Mouse (Mus musculus) erythroid progenitor cell, adult 5-6 weeks (primary cell): Measurements from ENCODE around the gene Bcr. TPM values are rescaled to one million over a fixed set of nuclear protein-coding genes. Genes with fewer than 3 reads are reported as not detected.
A peak's percentile ranks its signal among the peaks of the same experiment; 100 is the strongest.

Experiments used
- ATAC-seq: replicated peaks from 2 replicates; pipeline ENCODE4 v1.8.0; 2016; ENCODE audit warnings: moderate number of reproducible peaks, mild to moderate bottlenecking, moderate TSS enrichment, inconsistent platforms; ENCODE audit not compliant: poor library complexity, low FRiP score, severe bottlenecking
- total RNA-seq, 2 experiments: library from RNA; stranded (forward) in 1 of 2; stranded (reverse) in 1 of 2; fragments of 150-400 nt in 1 of 2; fragments of 186-747, 209-891 nt in 1 of 2; gene quantifications; 2 replicates each; pipeline versions ENCODE4 v1.2.3 to v1.2.4; 2015 to 2017; ENCODE audit warnings: low replicate concordance in 2 of 2

Bcr gene
- total RNA-seq, 2 experiments from 2014 or later, result 2.5 to 5.4 TPM

DNA sequence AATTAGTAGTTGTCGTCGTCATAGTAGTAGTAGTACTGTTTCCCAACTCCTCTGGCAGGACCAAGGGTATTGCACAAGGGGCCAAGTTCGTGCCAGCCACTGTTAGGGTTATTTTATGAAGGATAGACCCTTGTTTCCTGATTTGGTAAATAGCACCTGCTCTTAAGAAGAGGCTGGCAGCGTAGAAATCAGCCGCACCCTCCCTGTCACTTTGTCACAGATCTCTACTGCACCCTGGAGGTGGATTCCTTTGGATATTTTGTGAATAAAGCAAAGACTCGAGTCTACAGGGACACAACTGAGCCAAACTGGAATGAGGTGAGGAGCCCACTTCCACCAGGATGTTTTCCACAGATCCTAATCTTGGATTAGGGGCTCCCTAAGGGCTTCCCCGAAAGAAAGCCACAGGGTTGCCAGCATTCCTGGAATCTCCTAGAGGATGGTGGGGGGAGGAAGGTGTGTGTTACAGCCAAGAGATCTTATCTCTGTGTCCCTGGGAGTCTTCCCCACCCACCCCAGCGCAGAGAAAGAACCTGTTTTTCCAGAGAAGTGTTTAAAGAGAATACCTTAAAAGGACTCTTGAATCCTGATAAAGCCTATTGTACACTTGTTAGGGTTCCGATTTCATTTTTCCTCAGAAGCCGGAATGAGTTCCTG, 105.6 kb downstream of the Bcr start:
- no peak for ATAC-seq

DNA sequence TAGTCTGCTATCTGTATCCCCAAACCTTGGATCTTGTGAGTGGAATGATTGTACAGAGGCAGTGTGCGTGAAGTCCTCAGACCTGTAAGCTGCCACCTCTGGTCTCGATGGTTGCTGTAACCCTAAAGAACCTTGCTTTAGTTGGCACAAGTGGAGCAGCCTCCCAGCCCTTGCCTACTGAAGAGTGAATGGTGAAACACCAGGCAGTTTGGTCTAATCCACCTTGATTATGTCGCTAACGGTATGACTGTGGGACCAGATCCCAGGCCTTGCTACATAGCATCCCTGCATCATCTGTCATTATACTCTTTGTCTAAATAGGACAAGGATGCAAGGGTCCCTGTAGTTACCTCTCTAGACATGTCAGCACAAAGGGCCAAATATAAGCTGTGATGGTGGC, 106.2 kb downstream of the Bcr start:
- ATAC-seq, result no peak

DNA sequence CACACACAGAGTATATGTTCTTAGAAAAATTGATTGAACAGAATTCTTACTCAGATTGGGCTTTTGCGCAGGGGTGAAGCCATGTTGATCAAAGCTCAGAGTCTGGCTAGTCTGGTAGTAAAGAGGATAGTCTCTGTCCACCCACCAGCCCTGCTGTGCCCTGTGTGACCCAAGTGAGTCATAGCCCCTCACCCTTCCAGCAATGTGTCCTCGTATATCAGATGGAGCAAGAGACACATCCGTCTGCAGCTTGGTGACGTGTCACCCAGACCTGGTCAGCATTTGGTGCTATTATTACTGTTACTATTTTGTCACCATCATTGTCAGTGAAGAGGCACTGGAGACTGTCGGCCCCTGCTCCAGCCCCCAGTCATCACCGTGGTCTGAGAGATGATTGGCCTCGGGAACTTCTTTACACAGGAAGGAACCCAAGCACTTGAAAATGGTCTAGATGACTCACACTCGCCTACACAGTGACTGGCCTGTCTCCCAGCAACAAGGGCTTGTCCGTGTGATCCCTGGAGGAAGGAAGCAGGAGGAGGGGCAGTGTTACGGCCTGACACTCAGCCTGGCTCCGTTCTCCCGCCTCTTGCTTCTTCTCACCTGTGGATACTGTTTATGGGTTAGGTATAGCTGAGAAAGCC, 109.9 kb downstream of the Bcr start:
- ATAC-seq, result no peak

DNA sequence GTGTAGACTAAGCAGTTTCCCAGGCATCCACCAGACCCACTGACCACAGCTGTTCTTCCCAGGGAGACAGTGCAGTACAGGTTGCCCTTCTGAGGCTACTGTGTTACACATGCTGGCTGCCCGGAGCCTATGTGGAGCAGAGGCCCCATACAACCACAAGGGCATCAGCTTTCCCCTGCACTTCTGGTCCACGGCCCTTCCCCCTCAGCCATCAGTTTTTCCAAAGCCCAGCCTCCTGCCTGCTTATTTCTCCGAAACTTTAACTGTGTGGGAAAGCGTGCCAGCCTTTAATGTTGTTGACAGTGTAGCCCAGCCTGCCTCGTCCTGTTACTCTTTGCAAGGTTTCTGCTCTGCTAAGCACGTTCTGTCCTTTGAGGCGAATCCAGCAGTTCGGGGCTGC, 112.7 kb downstream of the Bcr start:
- ATAC-seq, result no peak

DNA sequence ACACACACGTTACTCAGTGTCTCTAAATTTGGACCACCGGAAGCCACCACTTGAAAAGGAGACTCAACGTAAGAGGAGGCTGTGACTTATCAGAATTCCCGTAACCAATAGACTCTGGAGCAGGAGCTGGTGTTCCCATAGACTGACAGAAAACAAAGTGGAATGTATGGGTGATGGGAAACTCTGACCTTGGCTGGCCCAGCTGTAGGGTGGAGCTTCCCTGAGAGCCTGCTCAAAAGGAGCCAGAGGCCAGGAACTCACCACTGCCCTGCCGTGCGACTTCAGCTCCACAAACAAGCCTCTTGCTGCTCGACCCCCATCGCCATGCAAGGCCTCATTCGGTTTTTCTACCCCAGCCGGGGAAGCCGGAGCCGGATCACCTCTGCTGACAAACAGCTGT, 113.3 kb downstream of the Bcr start:
- ATAC-seq, result no peak

DNA sequence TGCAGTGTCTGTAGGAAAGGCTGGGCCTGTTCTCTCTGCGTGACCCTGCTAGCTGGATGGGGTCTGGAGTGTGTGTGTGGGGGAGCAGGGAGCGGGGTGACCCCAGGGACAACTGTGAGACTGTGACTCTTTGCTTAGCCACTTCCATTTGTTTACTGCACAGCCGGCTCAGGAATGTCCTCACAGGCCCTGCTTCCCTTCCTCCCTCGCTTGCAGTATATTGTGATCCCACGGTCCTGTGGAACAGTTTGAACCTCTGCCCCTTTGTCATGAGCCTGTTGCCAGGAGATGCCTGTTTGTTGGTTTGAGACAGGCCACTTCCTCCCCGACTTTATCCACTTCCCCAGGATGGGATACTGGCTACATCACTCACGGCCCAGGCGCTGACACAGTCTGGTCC, 116.1 kb downstream of the Bcr start:
- ATAC-seq, result no peak

DNA sequence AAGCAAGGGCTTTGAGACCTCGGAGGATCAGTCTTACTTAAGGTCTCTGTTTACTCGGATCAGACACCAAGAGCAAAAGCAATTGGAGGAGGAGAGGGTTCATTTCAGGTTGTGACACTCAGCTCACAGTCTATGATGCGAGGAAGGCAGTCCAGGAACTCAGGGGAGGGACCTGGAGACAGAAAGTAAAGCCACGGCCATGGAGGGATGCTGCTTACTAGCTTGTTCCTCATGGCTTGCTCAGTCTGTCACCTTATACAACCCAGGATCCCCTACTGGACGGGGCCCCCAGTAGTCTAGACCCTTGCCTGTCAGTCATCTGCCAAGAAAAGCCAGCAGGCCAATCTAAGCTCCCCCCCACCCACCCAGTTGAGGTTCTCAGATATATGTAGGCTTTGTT, 118.5 kb downstream of the Bcr start:
- ATAC-seq, result no peak

DNA sequence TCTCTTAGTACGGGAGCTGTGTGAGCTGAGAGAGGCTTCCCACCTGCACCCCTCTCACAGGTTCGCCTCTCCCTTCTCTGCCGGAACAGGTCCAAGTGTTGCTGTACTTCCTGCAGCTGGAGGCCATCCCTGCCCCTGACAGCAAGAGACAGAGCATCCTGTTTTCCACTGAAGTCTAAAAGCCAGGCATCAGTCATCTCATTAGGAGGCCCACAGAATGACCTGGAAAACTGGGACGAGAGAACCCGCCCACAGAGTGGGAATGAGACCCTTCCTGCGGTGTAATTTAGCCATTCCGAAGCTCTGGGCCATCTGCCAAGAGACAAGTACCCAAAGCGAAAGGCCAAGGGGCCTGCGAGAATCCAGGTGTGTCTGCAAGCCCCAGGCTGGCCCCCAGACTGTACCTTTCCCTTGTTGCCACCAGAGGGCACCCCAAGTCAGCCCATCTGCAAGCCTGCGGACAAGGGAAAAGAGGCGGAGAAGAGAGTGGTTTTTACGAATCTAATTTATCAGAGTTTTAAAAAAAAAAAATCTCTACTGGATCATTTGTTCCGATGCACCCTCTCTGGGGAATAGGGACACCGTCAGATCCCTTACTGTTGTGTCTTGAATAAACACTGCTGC, 121.9 kb downstream of the Bcr start:
- ATAC-seq, result peak; percentile 72

DNA sequence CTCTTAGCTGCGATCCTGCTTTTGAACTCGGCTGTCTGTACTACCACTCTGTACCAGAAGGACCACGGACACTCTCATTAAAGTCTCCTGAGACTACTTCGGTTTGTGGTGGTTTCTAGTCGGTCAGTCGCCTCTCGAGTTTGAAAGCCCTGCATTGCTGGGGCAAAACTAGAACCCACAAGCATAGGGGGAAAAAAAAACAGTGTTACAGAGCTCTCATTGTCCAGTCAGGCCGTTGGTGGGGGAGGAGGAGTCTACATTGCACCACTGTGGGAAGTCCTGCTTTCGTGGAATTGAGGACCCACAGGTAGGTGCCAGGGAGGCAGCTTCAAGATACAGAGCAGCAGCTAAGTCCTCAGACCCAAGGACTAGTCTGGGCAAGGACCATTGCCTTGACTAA, 124.4 kb downstream of the Bcr start:
- no peak for ATAC-seq

DNA sequence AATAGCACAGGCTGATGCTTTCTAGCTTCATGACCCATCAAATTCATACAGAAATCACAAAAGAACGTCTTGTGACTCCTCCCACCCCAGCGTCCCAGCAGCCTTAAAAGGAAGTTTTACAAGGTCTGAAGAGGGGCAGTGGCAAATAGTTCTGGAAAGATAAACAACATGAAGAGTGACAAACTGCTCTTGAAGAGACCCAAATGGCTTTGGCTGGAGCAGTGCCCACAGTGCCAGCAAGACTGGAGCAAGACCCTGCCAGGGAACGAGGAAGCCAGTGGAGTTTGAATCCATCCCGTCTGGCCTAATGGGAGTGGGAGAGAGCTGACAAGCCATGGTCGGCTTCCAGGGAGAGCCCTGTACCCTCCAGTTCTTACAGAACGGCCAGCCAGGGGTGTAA, 126.2 kb downstream of the Bcr start:
- ATAC-seq, result no peak

DNA sequence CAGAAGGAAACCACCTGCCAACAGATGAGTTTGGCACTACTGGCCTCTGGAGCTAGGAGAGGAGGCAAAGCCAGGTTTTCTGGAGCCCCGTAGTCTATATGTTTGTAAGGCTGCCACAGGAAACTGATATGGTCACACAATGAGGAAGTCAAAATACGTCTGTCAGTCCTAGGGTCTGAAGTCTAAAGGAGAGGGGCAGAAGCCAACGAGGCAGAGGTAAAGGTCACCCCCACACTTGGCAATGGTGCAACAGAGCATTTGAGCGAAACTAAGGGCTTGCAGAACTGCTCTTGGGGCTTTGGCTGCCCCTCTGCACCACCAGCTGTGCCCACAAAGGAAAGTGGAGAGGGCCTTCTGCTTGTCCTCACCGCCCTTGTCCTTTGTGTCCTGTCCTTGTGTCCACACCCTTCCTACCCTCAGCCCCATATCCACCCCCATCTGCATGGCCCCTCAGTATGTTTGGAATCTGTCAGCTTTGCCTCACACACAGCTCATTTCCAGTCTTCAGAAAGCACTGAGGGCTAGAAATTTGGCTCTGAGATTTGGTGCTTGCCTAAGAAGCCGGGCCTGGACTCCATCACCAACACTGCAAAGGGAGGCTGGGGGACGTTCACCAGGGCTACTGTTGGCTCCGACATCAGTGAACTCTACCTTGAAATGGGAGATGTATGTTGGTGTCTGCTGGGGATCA, 127.1 kb downstream of the Bcr start:
- no peak for ATAC-seq

DNA sequence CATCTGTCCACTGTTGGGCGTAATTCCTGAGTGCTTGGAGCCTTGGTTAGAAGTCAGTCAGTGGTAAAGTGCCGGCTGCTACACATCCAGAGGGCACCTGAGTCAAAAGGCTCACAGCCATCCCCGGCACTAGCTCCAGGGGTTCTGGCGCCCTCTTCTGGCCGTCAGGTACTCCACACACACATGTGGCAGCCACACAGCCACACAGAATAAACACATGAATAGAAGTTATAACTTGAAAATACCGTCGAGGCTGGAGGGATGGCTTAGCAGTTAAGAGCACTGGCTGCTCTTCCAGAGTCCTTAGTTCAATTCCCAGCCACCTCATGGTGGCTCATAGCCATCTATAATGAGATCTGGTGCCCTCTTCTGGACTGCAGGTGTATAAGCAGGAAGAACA, 131.3 kb downstream of the Bcr start:
- ATAC-seq, result no peak

DNA sequence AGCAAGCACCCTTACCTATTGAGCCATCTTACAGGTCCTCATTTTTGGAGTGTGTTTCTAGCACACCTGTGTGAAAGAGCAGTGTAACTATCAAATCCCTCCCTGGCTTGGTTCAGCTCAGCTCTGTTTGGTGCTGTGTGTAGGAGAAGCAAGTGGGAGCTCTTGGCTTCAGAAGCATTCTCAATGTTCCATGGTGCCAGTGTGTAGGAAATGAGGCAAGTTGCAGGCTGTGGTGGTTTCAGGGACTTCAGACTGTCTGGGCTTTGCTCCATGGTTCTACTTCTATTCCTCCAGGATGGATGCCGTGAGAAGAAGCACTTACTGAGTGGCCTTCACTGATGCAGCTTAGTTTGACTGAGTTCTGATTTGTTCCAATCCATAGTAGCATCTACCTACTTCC, 137.4 kb downstream of the Bcr start:
- ATAC-seq, result no peak

DNA sequence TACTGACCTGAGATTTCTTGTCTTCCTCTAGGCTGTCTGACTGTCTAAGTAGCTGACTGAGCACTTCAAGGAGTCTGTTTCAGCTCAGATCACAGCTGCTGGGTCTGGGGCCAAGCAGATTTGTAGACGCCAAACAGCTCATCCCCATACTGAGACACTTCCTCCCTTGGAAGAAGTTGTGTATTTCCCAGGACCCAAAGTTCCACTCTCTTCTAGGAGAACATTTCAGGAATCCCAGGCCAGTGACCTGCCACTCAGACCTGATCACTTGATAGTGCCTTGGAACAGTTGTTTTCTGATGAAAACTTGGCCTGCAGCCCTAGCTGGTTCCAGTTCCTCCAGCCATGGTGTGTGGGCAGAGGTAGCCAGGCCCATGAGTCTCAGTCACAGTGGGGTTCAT, 140.3 kb downstream of the Bcr start:
- no peak for ATAC-seq

DNA sequence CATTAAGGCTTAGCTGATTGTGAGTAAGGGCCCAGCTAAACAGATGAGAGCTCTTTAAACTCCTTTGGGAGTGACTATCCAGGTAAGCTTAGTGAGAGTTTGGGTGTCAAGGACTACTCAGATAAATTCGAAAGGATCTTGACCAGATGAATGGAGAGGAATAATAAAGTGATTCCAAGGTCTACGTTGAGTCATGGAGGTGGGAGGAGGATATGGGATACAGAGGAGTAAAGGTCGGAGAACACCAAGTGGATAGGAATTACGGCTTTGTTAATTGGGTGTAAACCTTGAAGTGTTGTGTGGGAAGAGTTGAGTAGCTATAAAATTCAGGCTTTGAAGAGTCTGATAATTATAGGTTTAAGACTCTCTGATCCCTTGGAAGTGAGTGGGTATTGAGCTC, 145.8 kb downstream of the Bcr start:
- ATAC-seq, result no peak

DNA sequence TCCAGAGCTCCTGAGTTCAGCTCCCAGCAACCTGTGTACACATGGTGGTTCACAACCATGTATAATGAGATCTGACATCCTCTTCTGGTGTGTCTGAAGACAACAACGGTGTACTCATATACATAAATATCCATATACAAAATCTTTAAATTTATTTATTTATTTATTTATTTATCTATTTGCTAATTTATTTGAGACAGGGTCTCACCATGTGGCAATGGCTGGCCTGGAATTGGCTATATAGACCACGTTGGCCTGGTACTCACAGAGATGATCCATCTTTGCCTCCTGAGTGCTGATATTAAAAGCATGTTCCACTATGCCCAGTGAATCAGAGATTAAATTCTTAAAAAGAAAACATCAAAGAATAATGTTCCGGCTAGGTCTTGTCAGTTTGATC, 150.4 kb downstream of the Bcr start:
- ATAC-seq, result no peak

DNA sequence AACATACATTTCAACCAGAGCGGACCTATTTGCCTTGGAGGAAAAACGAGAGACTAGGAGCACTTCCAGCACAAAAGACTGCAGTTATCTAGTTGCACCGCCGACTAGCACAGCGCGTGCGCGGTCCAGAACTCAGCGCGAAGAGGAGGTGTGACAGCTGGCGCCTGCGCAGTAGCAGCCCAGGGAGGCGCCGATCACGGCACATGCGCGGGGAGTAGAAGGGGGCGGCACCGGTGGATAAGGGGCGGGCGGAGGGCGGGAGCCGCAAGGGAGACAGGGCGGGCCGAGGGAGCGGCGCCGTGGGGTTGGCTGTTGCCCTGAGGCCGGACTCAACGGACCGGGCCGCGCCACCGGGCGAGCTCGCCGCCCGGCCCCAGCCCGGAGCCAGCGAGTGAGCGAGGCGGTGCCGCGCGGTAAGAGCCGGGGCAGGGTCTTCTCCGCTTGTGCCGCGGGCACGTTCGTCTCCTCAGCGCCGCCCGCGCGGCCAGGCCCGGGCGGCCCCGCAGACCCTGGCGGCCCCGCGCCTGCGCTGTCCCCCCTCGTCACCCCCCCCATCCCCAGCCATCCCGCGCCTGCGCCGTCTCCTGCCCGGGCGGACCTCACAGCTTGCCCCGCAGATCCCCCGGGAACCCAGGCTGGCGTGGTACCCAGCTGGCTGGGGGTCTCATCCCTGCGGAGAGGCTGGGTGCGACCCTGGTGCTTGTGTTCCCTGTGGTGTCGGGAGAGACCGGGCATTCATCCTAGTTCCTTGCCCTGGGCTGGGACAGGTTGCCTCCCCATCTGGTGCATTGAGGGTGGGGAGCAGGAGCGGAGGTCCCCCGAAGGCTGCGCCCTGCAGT, 151.6 kb downstream of the Bcr start, which contains the start of gene Specc1l:
TSS of gene Specc1l (plus strand) at position 267 of the 839 bp plus-strand sequence.
- peak; percentile 99 for ATAC-seq

DNA sequence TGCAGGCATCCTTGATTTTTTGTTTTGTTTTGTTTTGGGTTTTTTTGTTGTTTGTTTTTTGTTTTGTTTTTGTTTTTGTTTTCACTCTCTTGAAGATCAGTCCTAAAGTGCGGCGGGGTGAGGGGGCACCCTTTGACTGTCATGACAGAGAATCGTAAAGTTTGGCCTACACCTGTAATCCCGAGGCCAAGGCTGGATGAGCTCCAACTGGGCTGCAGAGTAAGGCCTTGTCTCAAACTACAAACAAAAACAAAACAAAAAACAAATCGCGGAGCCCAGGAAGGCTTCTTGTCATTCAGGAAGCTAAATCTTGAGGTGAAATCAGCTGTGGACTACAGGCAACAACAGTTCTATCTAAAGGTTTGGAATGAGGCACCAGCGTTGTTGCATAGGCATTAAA, 152.6 kb downstream of the Bcr start:
- no peak for ATAC-seq

DNA sequence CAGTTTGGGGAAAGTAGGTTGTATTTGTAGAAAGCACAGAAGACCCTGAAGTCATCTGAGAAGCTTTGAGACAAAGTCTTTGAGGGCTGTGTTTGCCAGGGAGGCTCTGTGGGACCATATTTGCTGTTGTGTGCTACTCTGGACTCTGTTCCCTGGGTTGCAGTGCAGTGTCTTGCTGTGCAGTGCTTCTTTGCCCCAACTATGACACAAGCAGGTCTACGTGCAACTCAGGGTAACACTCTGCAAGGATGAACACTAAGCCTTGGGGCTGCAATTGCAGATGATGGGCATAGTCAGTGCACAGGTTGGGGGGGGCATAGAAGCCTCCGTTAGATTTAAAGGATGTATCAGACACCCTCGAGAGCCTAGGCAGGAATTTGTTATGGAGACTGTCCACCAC, 160.3 kb downstream of the Bcr start:
- ATAC-seq, result no peak
